Mouse (Mus musculus) C2C12 (cell line): ENCODE measurements around the gene Appbp2. TPM values are rescaled to one million over a fixed set of nuclear protein-coding genes. Genes with fewer than 3 reads are reported as not detected.

Experiments used
- H3K27me3 ChIP-seq: one replicate; pipeline ENCODE4 v1.6.1; 2011; ENCODE audit not compliant: control insufficient read depth, insufficient read depth, insufficient read length
- H3K36me3 ChIP-seq: one replicate; pipeline ENCODE4 v1.6.1; 2011; ENCODE audit not compliant: control insufficient read depth, insufficient read depth
- H3K4me3 ChIP-seq: one replicate; pipeline ENCODE4 v1.5.1; 2011; ENCODE audit warnings: mild to moderate bottlenecking, control low read depth; ENCODE audit not compliant: poor library complexity, insufficient read depth, severe bottlenecking
- H3K79me2 ChIP-seq: one replicate; pipeline ENCODE4 v1.6.1; 2011; ENCODE audit not compliant: control insufficient read depth, insufficient read depth
- H3K79me3 ChIP-seq: one replicate; pipeline ENCODE4 v1.6.1; 2011; ENCODE audit warnings: low read depth, control low read depth
- H3ac ChIP-seq: one replicate; pipeline ENCODE3; 2011; ENCODE audit warnings: low read depth; ENCODE audit not compliant: control insufficient read depth, insufficient read length
- CEBPB ChIP-seq: IDR thresholded peaks from one replicate; pipeline ENCODE4 v1.6.1; 2011; ENCODE audit warnings: low read depth, mild to moderate bottlenecking, control low read depth, moderate library complexity
- CTCF ChIP-seq: IDR thresholded peaks from one replicate; pipeline ENCODE4 v1.5.1; 2011; ENCODE audit not compliant: control insufficient read depth, insufficient read depth, insufficient read length
- FOSL1 ChIP-seq: IDR thresholded peaks from one replicate; pipeline ENCODE4 v1.8.0; 2011; ENCODE audit warnings: mild to moderate bottlenecking, low read length; ENCODE audit not compliant: poor library complexity, insufficient read depth, severe bottlenecking
- MAX ChIP-seq: IDR thresholded peaks from one replicate; pipeline ENCODE4 v1.6.1; 2011; ENCODE audit warnings: mild to moderate bottlenecking, control low read depth
- MYOD1 ChIP-seq: IDR thresholded peaks from one replicate; pipeline ENCODE4 v1.6.1; 2011; ENCODE audit warnings: low read depth; ENCODE audit not compliant: control insufficient read depth, insufficient read length
- MYOG ChIP-seq: IDR thresholded peaks from one replicate; pipeline ENCODE4 v1.6.1; 2011; ENCODE audit not compliant: control insufficient read depth, insufficient read length; ENCODE audit errors: extremely low read depth
- USF1 ChIP-seq: IDR thresholded peaks from one replicate; pipeline ENCODE4 v1.6.1; 2011; ENCODE audit warnings: low read depth, mild to moderate bottlenecking, control low read depth, moderate library complexity
- polyA plus RNA-seq: library from polyadenylated mRNA; unstranded; fragments of >200 nt; fragmentation: generic; extraction: Trizol; gene quantifications from one replicate; pipeline ENCODE4 v1.2.1, GENCODE M21; 2012; ENCODE audit warnings: missing spikeins

The Appbp2 gene
- polyA plus RNA-seq, 1 experiment, result 8.7 TPM

GRCm38 (mm10) chr11:85253006-85253405 is 18.1 kb upstream of the Appbp2 start:
- Histone ChIP-seq H3ac (no peak overlapping the region), H3K79me3 (no peaks in the 10 kb centered on the region), H3K36me3 (no peaks in the 10 kb centered on the region), H3K79me2 (no peaks in the 10 kb centered on the region), H3K4me3 (no peak overlapping the region), H3K27me3 (no peaks in the 10 kb centered on the region)
- TF ChIP-seq MYOD1 (no peak), MYOG (no peak), USF1 (no peak), CEBPB (no peak), CTCF (no peak), FOSL1 (no peak), MAX (no peak)

GRCm38 (mm10) chr11:85251955-85252354 is 17.0 kb upstream of the Appbp2 start:
- Histone ChIP-seq H3K4me3 (no peak overlapping the region), H3K79me2 (no peaks in the 10 kb centered on the region)
- TF ChIP-seq USF1 (no peak), MAX (no peak)

GRCm38 (mm10) chr11:85250467-85250866 is 15.5 kb upstream of the Appbp2 start:
- TF ChIP-seq MAX (no peak), FOSL1 (no peak), CTCF (no peak), CEBPB (no peak), MYOG (no peak), MYOD1 (no peak), USF1 (no peak)
- Histone ChIP-seq H3K27me3 (no peaks in the 10 kb centered on the region), H3K79me2 (no peaks in the 10 kb centered on the region), H3K4me3 (no peak overlapping the region), H3K79me3 (no peaks in the 10 kb centered on the region), H3ac (no peak overlapping the region), H3K36me3 (no peaks in the 10 kb centered on the region)

More at GRCm38 (mm10) chr11:85251955-85252354, 17.0 kb upstream of the Appbp2 start:
- Histone ChIP-seq H3K27me3 (no peaks in the 10 kb centered on the region), H3K36me3 (no peaks in the 10 kb centered on the region), H3K79me3 (no peaks in the 10 kb centered on the region), H3ac (no peak overlapping the region)

- Histone ChIP-seq H3K79me3 (no peaks in the 10 kb centered on the region), H3K4me3 (no peak overlapping the region), H3K36me3 (no peaks in the 10 kb centered on the region), H3K27me3 (no peaks in the 10 kb centered on the region), H3K79me2 (no peaks in the 10 kb centered on the region), H3ac (no peak overlapping the region)
- TF ChIP-seq USF1 (no peak), MYOG (no peak), MAX (no peak), CEBPB (no peak), MYOD1 (no peak), FOSL1 (no peak), CTCF (no peak)
These were observed 14.4 kb upstream of the Appbp2 start for GRCm38 (mm10) chr11:85249338-85249737.

- Histone ChIP-seq H3K4me3 (no peak overlapping the region), H3K79me3 (no peaks in the 10 kb centered on the region), H3ac (no peak overlapping the region), H3K79me2 (no peaks in the 10 kb centered on the region), H3K36me3 (no peaks in the 10 kb centered on the region), H3K27me3 (no peaks in the 10 kb centered on the region)
- TF ChIP-seq CEBPB (no peak), FOSL1 (no peak), CTCF (no peak), USF1 (no peak), MYOD1 (no peak), MAX (no peak), MYOG (no peak)
These were observed 13.2 kb upstream of the Appbp2 start for GRCm38 (mm10) chr11:85248151-85248550.

GRCm38 (mm10) chr11:85241226-85241625 is 6.3 kb upstream of the Appbp2 start:
- no peak overlapping the region for H3K4me3 ChIP-seq

More at GRCm38 (mm10) chr11:85241226-85241625, 6.3 kb upstream of the Appbp2 start:
- H3K79me3 ChIP-seq, result no peaks in the 10 kb centered on the region
- TF ChIP-seq CTCF (no peak), FOSL1 (no peak), MAX (no peak), CEBPB (no peak), MYOD1 (no peak), MYOG (no peak), USF1 (no peak)
- H3ac ChIP-seq, result no peak overlapping the region
- H3K79me2 ChIP-seq, result no peaks in the 10 kb centered on the region
- no peaks in the 10 kb centered on the region for H3K27me3 ChIP-seq
- no peaks in the 10 kb centered on the region for H3K36me3 ChIP-seq
